Mouse (Mus musculus): ENCODE data around the gene Fut2. TPM values are rescaled to one million over a fixed set of nuclear protein-coding genes. Genes with fewer than 3 reads are reported as not detected.
A peak's percentile ranks its signal among the peaks of the same experiment; 100 is the strongest.

Fut2 gene
- polyA plus RNA-seq, 1 experiment from 2014 or later: not detected

GRCm38 (mm10) chr7:45625481-45625880 is 40.7 kb downstream of the Fut2 start:
- Histone ChIP-seq H3K4me2 (no peak overlapping the region), H3K36me3 (ENCODE audit: control insufficient read depth, insufficient read depth, low read length) (no peaks in the 10 kb centered on the region), H3K9me3 (ENCODE audit: control insufficient read depth, low read length) (no peaks in the 10 kb centered on the region), H3K9ac (ENCODE audit: low read length) (no peak overlapping the region), H3K4me3 (ENCODE audit: low read depth, low read length) (no peak overlapping the region), H3K27ac (ENCODE audit: low read depth, low read length) (no peak overlapping the region), H3K4me1 (ENCODE audit: control insufficient read depth, insufficient read depth, low read length) (no peaks in the 10 kb centered on the region; the same call in none of the 2 replicates), H3K27me3 (ENCODE audit: control insufficient read depth, insufficient read depth, low read length) (peaks cover 18% of the 10 kb centered on the region)
- 94% methylated on average over 8 of the region's 8 CpGs for WGBS
- no peak for DNase-seq (ENCODE audit: low spot score, missing footprints)
- ATAC-seq (ENCODE audit: low FRiP score): no peak

GRCm38 (mm10) chr7:45624718-45625117 is 41.5 kb downstream of the Fut2 start:
- no peaks in the 10 kb centered on the region for H3K36me3 ChIP-seq (ENCODE audit: control insufficient read depth, insufficient read depth, low read length)
- no peaks in the 10 kb centered on the region for H3K9me3 ChIP-seq (ENCODE audit: control insufficient read depth, low read length)
- no peak overlapping the region for H3K27ac ChIP-seq (ENCODE audit: low read depth, low read length)
- no peak overlapping the region for H3K9ac ChIP-seq (ENCODE audit: low read length)
- H3K4me3 ChIP-seq (ENCODE audit: low read depth, low read length): no peak overlapping the region
- ATAC-seq (ENCODE audit: low FRiP score) (no peak), DNase-seq (ENCODE audit: low spot score, missing footprints) (no peak)
- no peaks in the 10 kb centered on the region; the same call in none of the 2 replicates for H3K4me1 ChIP-seq (ENCODE audit: control insufficient read depth, insufficient read depth, low read length)
- no peak overlapping the region for H3K4me2 ChIP-seq
- peaks cover 18% of the 10 kb centered on the region for H3K27me3 ChIP-seq (ENCODE audit: control insufficient read depth, insufficient read depth, low read length)
- 81% methylated on average over 3 of the region's 3 CpGs for WGBS

DNA sequence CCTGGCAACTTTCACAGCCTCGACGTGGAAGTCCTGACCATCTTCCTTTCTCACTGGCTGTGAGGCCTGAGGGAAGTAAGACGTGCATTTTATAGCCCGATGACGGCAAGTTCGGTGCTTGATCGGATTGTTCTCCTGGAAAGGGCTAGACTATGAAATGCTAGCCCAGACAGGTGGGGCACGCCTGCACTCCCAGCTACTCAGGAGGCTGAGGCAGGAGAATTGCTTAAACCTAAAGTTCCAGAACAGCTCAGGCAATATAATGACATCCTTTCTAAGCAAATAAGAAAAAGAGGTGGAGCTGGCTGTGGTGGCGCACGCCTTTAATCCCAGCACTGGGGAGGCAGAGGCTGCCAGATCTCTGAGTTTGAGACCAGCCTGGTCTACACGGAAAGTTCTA is 42.7 kb downstream of the Fut2 start:
- H3K27ac ChIP-seq (ENCODE audit: low read depth, low read length): no peak overlapping the region
- no peak overlapping the region for H3K4me3 ChIP-seq (ENCODE audit: low read depth, low read length)
- DNase-seq (ENCODE audit: low spot score, missing footprints) (no peak), ATAC-seq (ENCODE audit: low FRiP score) (no peak)
- no peak overlapping the region for H3K9ac ChIP-seq (ENCODE audit: low read length)
- H3K4me2 ChIP-seq: no peak overlapping the region
- H3K9me3 ChIP-seq (ENCODE audit: control insufficient read depth, low read length): no peaks in the 10 kb centered on the region
- peaks cover 16% of the 10 kb centered on the region for H3K27me3 ChIP-seq (ENCODE audit: control insufficient read depth, insufficient read depth, low read length)
- H3K4me1 ChIP-seq (ENCODE audit: control insufficient read depth, insufficient read depth, low read length): no peaks in the 10 kb centered on the region; the same call in none of the 2 replicates
- H3K36me3 ChIP-seq (ENCODE audit: control insufficient read depth, insufficient read depth, low read length): no peaks in the 10 kb centered on the region
- WGBS: 91% methylated on average over 11 of the region's 11 CpGs

DNA sequence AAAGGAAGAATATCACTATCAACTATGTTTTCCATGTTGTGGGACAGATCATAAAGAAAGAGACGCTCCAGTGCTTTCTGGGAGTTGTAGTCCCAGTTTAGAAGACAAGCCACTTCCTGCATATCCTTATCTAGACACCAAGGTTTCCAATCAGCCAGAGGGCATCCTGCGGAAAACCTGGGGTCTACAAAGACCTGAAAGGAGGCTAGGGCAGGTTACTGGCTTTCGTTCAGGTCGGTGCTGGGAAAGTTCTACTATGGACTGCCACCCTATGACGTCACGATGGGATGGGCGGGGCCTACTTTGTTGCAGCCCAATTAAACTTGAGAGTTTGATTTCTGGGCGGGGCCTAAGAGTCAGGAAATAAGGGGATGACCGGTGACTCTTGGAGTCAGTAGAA is 44.8 kb downstream of the Fut2 start, which contains the start of gene Izumo1:
TSS of gene Izumo1 (plus strand) at position 369 of the 400 bp plus-strand sequence.
- H3K27me3 ChIP-seq (ENCODE audit: control insufficient read depth, insufficient read depth, low read length): peaks cover 15% of the 10 kb centered on the region
- no peak within 1 kb of the TSS for H3K4me3 ChIP-seq (ENCODE audit: low read depth, low read length)
- H3K36me3 ChIP-seq (ENCODE audit: control insufficient read depth, insufficient read depth, low read length): no peaks in the 10 kb centered on the region
- no peaks in the 10 kb centered on the region for H3K9me3 ChIP-seq (ENCODE audit: control insufficient read depth, low read length)
- peak; percentile 90 for DNase-seq (ENCODE audit: low spot score, missing footprints)
- WGBS: 30% methylated on average over 9 of the region's 9 CpGs
- H3K9ac ChIP-seq (ENCODE audit: low read length): no peak within 1 kb of the TSS
- no peak within 1 kb of the TSS for H3K27ac ChIP-seq (ENCODE audit: low read depth, low read length)
- H3K4me1 ChIP-seq (ENCODE audit: control insufficient read depth, insufficient read depth, low read length): no peaks in the 10 kb centered on the region
- H3K4me2 ChIP-seq: no peak within 1 kb of the TSS; the same call in 1 of the 2 replicates
- ATAC-seq (ENCODE audit: low FRiP score): no peak

GRCm38 (mm10) chr7:45619592-45619991 is 46.6 kb downstream of the Fut2 start:
- Histone ChIP-seq H3K9me3 (ENCODE audit: control insufficient read depth, low read length) (no peaks in the 10 kb centered on the region), H3K36me3 (ENCODE audit: control insufficient read depth, insufficient read depth, low read length) (no peaks in the 10 kb centered on the region), H3K9ac (ENCODE audit: low read length) (no peak overlapping the region), H3K27me3 (ENCODE audit: control insufficient read depth, insufficient read depth, low read length) (peaks cover 17% of the 10 kb centered on the region), H3K4me1 (ENCODE audit: control insufficient read depth, insufficient read depth, low read length) (no peaks in the 10 kb centered on the region), H3K27ac (ENCODE audit: low read depth, low read length) (no peak overlapping the region), H3K4me3 (ENCODE audit: low read depth, low read length) (no peak overlapping the region), H3K4me2 (no peak overlapping the region)
- DNase-seq (ENCODE audit: low spot score, missing footprints) (no peak), ATAC-seq (ENCODE audit: low FRiP score) (no peak)
- WGBS: 83% methylated on average over 5 of the region's 5 CpGs

DNA sequence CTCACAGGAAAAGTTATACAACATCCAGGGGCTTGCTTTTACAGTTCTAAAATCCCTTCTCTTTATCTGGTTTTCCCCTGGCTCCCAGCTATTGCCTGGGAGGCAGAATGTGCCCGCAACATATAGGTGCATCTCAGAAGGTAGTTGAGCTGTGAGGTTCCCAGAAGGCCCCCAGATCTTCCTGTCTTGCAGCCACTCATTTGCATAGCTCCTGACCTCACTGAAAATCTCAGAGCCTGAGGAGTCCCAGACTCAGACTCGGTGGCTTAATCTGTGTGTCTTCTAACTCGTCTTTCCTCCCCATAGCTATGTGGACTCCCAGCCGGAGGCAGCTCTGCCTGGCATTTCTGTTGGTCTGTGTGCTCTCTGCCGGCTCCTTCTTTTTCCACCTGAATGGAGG is 47.9 kb downstream of the Fut2 start:
- peaks cover 17% of the 10 kb centered on the region for H3K27me3 ChIP-seq (ENCODE audit: control insufficient read depth, insufficient read depth, low read length)
- WGBS: 86% methylated on average over 5 of the region's 5 CpGs
- no peaks in the 10 kb centered on the region for H3K9me3 ChIP-seq (ENCODE audit: control insufficient read depth, low read length)
- H3K4me3 ChIP-seq (ENCODE audit: low read depth, low read length): no peak overlapping the region
- no peak overlapping the region for H3K9ac ChIP-seq (ENCODE audit: low read length)
- H3K27ac ChIP-seq (ENCODE audit: low read depth, low read length): no peak overlapping the region
- no peak overlapping the region for H3K4me2 ChIP-seq
- no peak for ATAC-seq (ENCODE audit: low FRiP score)
- no peaks in the 10 kb centered on the region for H3K36me3 ChIP-seq (ENCODE audit: control insufficient read depth, insufficient read depth, low read length)
- H3K4me1 ChIP-seq (ENCODE audit: control insufficient read depth, insufficient read depth, low read length): no peaks in the 10 kb centered on the region
- DNase-seq (ENCODE audit: low spot score, missing footprints): no peak

DNA sequence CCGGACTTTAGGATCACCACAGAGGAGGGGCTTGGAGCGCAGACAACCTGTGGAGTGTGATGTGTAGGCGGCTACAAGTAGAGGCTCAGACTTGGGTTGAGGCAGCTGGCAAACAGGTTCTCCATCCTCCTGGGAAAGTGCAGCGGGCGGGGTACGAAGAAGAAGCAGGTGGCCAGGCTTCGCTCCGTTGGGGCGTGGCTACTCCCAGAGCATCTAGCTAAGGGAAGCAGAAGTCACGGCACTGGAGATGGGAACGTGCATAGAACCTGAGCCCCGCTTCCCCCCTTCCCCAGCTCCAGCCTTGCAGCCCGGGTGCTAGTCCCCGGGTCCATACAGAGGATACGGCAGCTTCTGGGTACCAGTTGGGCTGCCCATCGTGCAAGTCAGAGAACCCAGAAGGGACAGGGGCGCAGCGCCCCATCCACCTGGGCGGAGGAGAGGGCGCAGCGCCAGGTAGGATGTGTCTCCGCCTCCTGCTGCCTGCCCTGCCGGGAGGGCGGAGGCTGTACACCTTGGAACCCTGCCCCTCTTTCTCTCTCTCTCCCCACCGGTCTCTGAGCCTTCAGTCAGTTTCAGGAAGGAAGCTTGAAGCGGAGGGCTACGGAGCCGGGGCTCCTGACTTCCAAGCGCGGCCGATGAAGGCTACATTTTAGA is 49.0 kb downstream of the Fut2 start, which contains the start of gene Fut1:
TSS of gene Fut1 (plus strand) at position 248 of the 654 bp plus-strand sequence.
- no peaks in the 10 kb centered on the region for H3K9me3 ChIP-seq (ENCODE audit: control insufficient read depth, low read length)
- WGBS: 7% methylated on average over 31 of the region's 31 CpGs
- H3K36me3 ChIP-seq (ENCODE audit: control insufficient read depth, insufficient read depth, low read length): no peaks in the 10 kb centered on the region
- no peak within 1 kb of the TSS for H3K27ac ChIP-seq (ENCODE audit: low read depth, low read length)
- peaks cover 17% of the 10 kb centered on the region for H3K27me3 ChIP-seq (ENCODE audit: control insufficient read depth, insufficient read depth, low read length)
- H3K4me2 ChIP-seq: no peak within 1 kb of the TSS
- H3K9ac ChIP-seq (ENCODE audit: low read length): no peak within 1 kb of the TSS
- H3K4me3 ChIP-seq (ENCODE audit: low read depth, low read length): no peak within 1 kb of the TSS
- DNase-seq (ENCODE audit: low spot score, missing footprints): no peak
- H3K4me1 ChIP-seq (ENCODE audit: control insufficient read depth, insufficient read depth, low read length): no peaks in the 10 kb centered on the region
- no peak for ATAC-seq (ENCODE audit: low FRiP score)

DNA sequence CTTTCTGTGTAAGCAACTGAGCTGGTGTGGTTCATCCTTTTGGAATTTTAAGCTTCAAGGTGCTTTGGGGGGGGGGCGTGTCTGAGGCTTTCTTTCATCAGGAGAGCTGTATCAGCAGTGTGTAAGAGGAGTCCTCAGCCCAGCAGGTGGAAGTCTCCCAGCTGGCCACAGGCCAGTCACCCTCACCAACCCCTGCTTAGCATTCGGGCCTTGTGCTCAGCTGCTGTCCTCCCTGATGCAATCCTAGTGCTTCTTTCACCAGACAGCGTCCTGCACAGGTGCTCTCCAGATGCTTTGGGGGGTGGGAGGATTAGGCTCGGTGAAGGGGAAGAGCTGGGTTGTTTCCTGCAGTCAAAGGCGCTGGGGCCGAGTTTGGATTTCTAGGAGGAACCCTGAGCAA is 49.9 kb downstream of the Fut2 start:
- no peak for ATAC-seq (ENCODE audit: low FRiP score)
- Histone ChIP-seq H3K36me3 (ENCODE audit: control insufficient read depth, insufficient read depth, low read length) (no peaks in the 10 kb centered on the region), H3K4me2 (no peak overlapping the region), H3K4me3 (ENCODE audit: low read depth, low read length) (no peak overlapping the region), H3K4me1 (ENCODE audit: control insufficient read depth, insufficient read depth, low read length) (no peaks in the 10 kb centered on the region), H3K27ac (ENCODE audit: low read depth, low read length) (no peak overlapping the region), H3K9ac (ENCODE audit: low read length) (no peak overlapping the region), H3K27me3 (ENCODE audit: control insufficient read depth, insufficient read depth, low read length) (peaks cover 17% of the 10 kb centered on the region), H3K9me3 (ENCODE audit: control insufficient read depth, low read length) (no peaks in the 10 kb centered on the region)
- DNase-seq (ENCODE audit: low spot score, missing footprints): no peak
- WGBS: 24% methylated on average over 6 of the region's 6 CpGs

- Histone ChIP-seq H3K4me1 (ENCODE audit: control insufficient read depth, insufficient read depth, low read length) (no peaks in the 10 kb centered on the region), H3K9me3 (ENCODE audit: control insufficient read depth, low read length) (no peaks in the 10 kb centered on the region), H3K27ac (ENCODE audit: low read depth, low read length) (no peak overlapping the region), H3K4me2 (no peak overlapping the region), H3K4me3 (ENCODE audit: low read depth, low read length) (no peak overlapping the region), H3K27me3 (ENCODE audit: control insufficient read depth, insufficient read depth, low read length) (no peaks in the 10 kb centered on the region), H3K36me3 (ENCODE audit: control insufficient read depth, insufficient read depth, low read length) (no peaks in the 10 kb centered on the region), H3K9ac (ENCODE audit: low read length) (no peak overlapping the region)
- WGBS: 68% methylated on average over 1 of the region's 1 CpGs
- DNase-seq (ENCODE audit: low spot score, missing footprints) (no peak), ATAC-seq (ENCODE audit: low FRiP score) (no peak)
Observed at GRCm38 (mm10) chr7:45609511-45609910, 56.7 kb downstream of the Fut2 start.
